Mouse (Mus musculus) neural tube, embryonic 14.5 days (tissue): ENCODE results near the gene Slc4a2. TPM values are rescaled to one million over a fixed set of nuclear protein-coding genes. Genes with fewer than 3 reads are reported as not detected.

Experiments
- ATAC-seq: fragments of 200-750 bp; cut with Nextera tagmentation; 2 replicates; pipeline ENCODE4 v1.8.0; 2017; ENCODE audit warnings: low read depth, mild to moderate bottlenecking, moderate TSS enrichment, moderate library complexity
- H3K27ac ChIP-seq: fragments of 300-500 bp; sonication (generic); 2 replicates; pipeline ENCODE4 v1.5.1; 2014; ENCODE audit warnings: low read depth, mild to moderate bottlenecking, control low read depth, low read length, moderate library complexity, mixed read lengths
- H3K27me3 ChIP-seq: fragments of 300-500 bp; sonication (generic); 2 replicates; pipeline ENCODE4 v1.6.1; 2014; ENCODE audit warnings: low read length; ENCODE audit not compliant: control insufficient read depth, insufficient read depth
- H3K36me3 ChIP-seq: fragments of 300-500 bp; sonication (generic); 2 replicates; pipeline ENCODE4 v1.6.1; 2014; ENCODE audit warnings: low read length, mixed read lengths; ENCODE audit not compliant: control insufficient read depth, insufficient read depth
- H3K4me1 ChIP-seq: fragments of 300-500 bp; sonication (generic); 2 replicates; pipeline ENCODE4 v1.6.1; 2014; ENCODE audit warnings: low read length; ENCODE audit not compliant: control insufficient read depth, insufficient read depth
- H3K4me2 ChIP-seq: fragments of 300-500 bp; sonication (generic); 2 replicates; pipeline ENCODE4 v1.6.1; 2014; ENCODE audit warnings: mild to moderate bottlenecking, low read depth, low read length, control low read depth
- H3K4me3 ChIP-seq: fragments of 300-500 bp; sonication (generic); 2 replicates; pipeline ENCODE4 v1.5.1; 2014; ENCODE audit warnings: low read depth, low read length, control low read depth, mixed read lengths
- H3K9ac ChIP-seq: fragments of 300-500 bp; sonication (generic); replicated peaks from 2 replicates; pipeline ENCODE4 v1.6.1; 2014; ENCODE audit warnings: low read depth, mild to moderate bottlenecking, control low read depth, low read length, mixed read lengths
- H3K9me3 ChIP-seq: fragments of 300-500 bp; sonication (generic); 2 replicates; pipeline ENCODE4 v1.6.1; 2016; ENCODE audit warnings: low read length; ENCODE audit not compliant: control insufficient read depth
- WGBS: fragments of 180-500 bp; shearing (Covaris S2); extraction: QIAGEN DNeasy Blood & Tissue Kit; methylation state at CpG from one replicate; pipeline ENCODE4 v1.1.7; 2014; 5-methylcytosine and 5-hydroxymethylcytosine counted together
- polyA plus RNA-seq: library from polyadenylated mRNA; unstranded; fragments of >200 nt; fragmentation: Nextera tagmentation; extraction: Ambion mirVana; gene quantifications from 2 replicates; pipeline ENCODE4 v1.2.1, GENCODE M21; 2014

Gene Slc4a2
- polyA plus RNA-seq, 1 experiment from 2014 or later: 11.2 TPM

GRCm38 (mm10) chr5:24446630-24447029, 23.0 kb downstream of the Slc4a2 start:
- Histone ChIP-seq H3K4me3 (no peak overlapping the region), H3K27me3 (no peaks in the 10 kb centered on the region; the same call in 1 of the 2 replicates), H3K4me2 (peak overlapping the region; percentile 92; the same call in 1 of the 2 replicates), H3K9me3 (no peaks in the 10 kb centered on the region), H3K27ac (no peak overlapping the region), H3K4me1 (peaks cover 22% of the 10 kb centered on the region), H3K9ac (no peak overlapping the region), H3K36me3 (no peaks in the 10 kb centered on the region; the same call in 1 of the 2 replicates)
- 93% methylated on average over 7 of the region's 7 CpGs for WGBS
- ATAC-seq: no peak

DNA sequence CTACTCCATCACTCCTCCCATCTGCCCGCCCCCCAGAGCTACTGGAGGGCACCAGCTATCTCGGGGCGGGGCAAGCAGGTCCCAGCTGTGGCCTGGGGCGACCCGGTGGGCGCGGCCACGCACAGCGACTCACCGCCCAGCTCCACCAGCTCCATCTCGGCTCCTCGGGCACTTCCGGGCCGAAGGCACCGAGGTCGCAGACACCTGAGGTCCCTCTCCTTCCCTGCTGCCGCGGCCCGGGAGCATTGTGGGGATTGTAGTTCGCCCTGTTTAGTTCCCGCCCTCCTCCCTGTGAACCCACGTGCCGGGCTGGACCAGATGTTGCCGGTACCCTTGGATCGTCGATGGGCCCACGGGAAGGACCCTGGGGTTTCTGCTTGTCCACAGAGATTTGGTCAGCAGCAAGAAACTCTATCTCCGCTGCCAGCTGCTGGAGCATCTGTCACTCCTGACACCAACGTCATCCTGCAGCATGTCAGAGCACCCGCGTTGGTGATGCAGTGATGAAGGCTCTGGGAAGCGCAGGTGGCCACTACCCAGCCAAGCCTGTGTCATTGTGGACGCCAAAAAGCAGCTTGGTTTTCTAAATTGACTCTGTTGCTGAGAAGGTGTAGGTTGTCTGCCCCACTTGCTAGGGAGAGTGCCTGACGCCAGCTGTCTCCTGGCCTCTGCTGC, 24.1 kb downstream of the Slc4a2 start, which contains the start of gene Tmub1:
Tmub1 (minus strand) TSS at position 231 of the 675 bp plus-strand sequence.
- no peaks in the 10 kb centered on the region for H3K9me3 ChIP-seq
- peak; percentile 52 for ATAC-seq
- H3K36me3 ChIP-seq: no peaks in the 10 kb centered on the region; the same call in 1 of the 2 replicates
- no peaks in the 10 kb centered on the region; the same call in 1 of the 2 replicates for H3K27me3 ChIP-seq
- peak within 1 kb of the TSS; percentile 64 for H3K4me3 ChIP-seq
- 1% methylated on average over 32 of the region's 34 CpGs for WGBS
- peak within 1 kb of the TSS; percentile 92 for H3K4me2 ChIP-seq
- H3K9ac ChIP-seq: peak within 1 kb of the TSS; percentile 63
- H3K27ac ChIP-seq: 0 out of 2 replicates have a peak within 1 kb of the TSS, but pooled peaks have one; percentile 22
- peaks cover 22% of the 10 kb centered on the region for H3K4me1 ChIP-seq

DNA sequence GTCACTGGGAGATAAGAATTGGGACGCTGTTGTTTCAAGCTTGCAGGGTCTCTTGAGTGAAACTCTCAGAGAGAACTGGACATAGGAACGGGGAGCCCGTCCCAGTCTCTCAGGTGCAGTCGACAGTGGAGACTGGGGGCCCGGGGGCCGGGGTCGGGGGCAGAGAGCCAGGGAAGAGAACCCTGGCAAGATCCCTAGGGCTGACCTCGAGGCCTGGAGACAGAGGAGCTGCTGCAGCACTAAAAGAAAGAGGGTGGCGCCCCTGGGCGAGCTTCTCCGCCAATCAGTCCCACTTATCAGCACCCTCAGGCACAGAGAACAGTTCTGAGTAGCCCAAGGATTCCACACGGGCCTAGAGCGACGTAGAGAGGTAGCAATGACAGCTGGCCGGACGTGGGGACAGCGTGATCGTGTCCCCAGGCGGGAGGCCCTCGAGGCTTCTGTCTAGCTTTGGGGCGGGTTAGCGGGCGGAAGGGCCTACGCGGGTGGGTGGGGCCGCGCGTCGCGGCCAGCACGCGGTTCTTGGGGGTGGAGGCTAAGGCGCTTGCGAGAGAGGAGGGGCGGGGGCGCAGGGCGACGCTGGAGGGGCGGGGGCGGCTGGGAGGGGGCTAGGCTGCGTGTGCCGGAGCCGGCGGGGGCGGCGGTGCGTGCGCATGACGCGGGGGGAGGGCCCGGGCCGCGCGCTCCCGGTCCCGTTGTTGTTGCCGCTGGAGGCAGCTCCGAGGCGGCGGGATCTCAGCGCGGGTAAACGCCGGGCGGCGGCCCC, 27.8 kb downstream of the Slc4a2 start:
- ATAC-seq: peak; percentile 72
- 3% methylated on average over 30 of the region's 66 CpGs for WGBS
- no peaks in the 10 kb centered on the region; the same call in 1 of the 2 replicates for H3K27me3 ChIP-seq
- H3K9me3 ChIP-seq: no peaks in the 10 kb centered on the region
- peaks cover 39% of the 10 kb centered on the region for H3K4me1 ChIP-seq
- peak overlapping the region; percentile 96 for H3K9ac ChIP-seq
- H3K36me3 ChIP-seq: no peaks in the 10 kb centered on the region
- H3K4me2 ChIP-seq: peak overlapping the region; percentile 95
- peak overlapping the region; percentile 91 for H3K4me3 ChIP-seq
- peak overlapping the region; percentile 96 for H3K27ac ChIP-seq

DNA sequence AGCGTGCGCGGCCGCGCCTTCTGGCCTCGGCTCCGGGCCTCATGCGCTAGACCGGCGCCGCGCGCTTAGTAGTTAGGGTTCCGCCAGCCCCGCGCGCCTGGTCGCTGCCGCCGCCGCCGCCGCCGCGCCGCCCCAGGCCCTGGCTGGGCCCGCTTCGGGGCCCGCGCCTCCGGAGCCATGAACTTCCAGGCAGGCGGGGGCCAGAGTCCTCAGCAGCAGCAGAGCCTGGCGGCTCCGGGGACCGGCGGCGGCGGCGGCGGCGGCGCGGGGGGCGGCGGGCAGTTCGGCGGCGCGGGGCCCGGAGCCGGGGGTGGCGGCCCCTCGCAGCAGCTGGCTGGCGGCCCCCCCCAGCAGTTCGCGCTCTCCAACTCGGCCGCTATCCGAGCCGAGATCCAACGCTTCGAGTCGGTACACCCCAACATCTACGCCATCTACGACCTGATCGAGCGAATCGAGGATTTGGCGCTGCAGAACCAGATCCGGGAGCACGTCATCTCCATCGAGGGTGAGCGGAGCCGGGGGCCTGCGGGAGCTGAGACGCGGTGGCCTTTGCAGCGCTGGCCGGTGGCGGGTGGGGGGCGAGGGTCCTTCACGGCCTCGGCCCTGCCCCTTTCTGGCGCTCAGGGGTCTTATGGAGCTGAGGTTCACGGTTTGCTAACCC, 28.5 kb downstream of the Slc4a2 start, which contains the start of gene Agap3:
Agap3 (plus strand) TSS at position 148 of the 661 bp plus-strand sequence.
- Histone ChIP-seq H3K4me2 (peak within 1 kb of the TSS; percentile 95), H3K4me3 (peak within 1 kb of the TSS; percentile 91), H3K9me3 (no peaks in the 10 kb centered on the region), H3K27me3 (no peaks in the 10 kb centered on the region; the same call in 1 of the 2 replicates), H3K27ac (peak within 1 kb of the TSS; percentile 96), H3K9ac (peak within 1 kb of the TSS; percentile 96), H3K36me3 (no peaks in the 10 kb centered on the region), H3K4me1 (peaks cover 39% of the 10 kb centered on the region)
- ATAC-seq: peak; percentile 35
- 0% methylated on average over 57 of the region's 85 CpGs for WGBS

- Histone ChIP-seq H3K36me3 (no peaks in the 10 kb centered on the region), H3K27me3 (no peaks in the 10 kb centered on the region; the same call in 1 of the 2 replicates), H3K4me3 (peak overlapping the region; percentile 91), H3K27ac (peak overlapping the region; percentile 96), H3K4me2 (peak overlapping the region; percentile 95), H3K9me3 (no peaks in the 10 kb centered on the region), H3K9ac (peak overlapping the region; percentile 96), H3K4me1 (peaks cover 39% of the 10 kb centered on the region)
- WGBS: under 1% methylated on average over 29 of the region's 29 CpGs
- peak; percentile 15; the same call in 1 of the 2 replicates for ATAC-seq
Observed at GRCm38 (mm10) chr5:24452691-24453233, 29.1 kb downstream of the Slc4a2 start.

- peak overlapping the region; percentile 96 for H3K9ac ChIP-seq
- H3K4me2 ChIP-seq: peak overlapping the region; percentile 95
- H3K9me3 ChIP-seq: no peaks in the 10 kb centered on the region
- WGBS: under 1% methylated on average over 5 of the region's 5 CpGs
- ATAC-seq: 0 out of 2 replicates have a peak, but pooled peaks have one; percentile 0
- H3K27ac ChIP-seq: peak overlapping the region; percentile 96
- H3K36me3 ChIP-seq: no peaks in the 10 kb centered on the region
- no peaks in the 10 kb centered on the region; the same call in 1 of the 2 replicates for H3K27me3 ChIP-seq
- peak overlapping the region; percentile 91 for H3K4me3 ChIP-seq
- peaks cover 36% of the 10 kb centered on the region for H3K4me1 ChIP-seq
Observed at GRCm38 (mm10) chr5:24453283-24453984, 29.8 kb downstream of the Slc4a2 start.

GRCm38 (mm10) chr5:24453985-24454303, 30.3 kb downstream of the Slc4a2 start:
- no peaks in the 10 kb centered on the region for H3K36me3 ChIP-seq
- 0 out of 2 replicates have a peak overlapping the region, but pooled peaks have one; percentile 16 for H3K27ac ChIP-seq
- H3K9ac ChIP-seq: 0 out of 2 replicates have a peak overlapping the region, but pooled peaks have one; percentile 37
- no peaks in the 10 kb centered on the region for H3K9me3 ChIP-seq
- H3K27me3 ChIP-seq: no peaks in the 10 kb centered on the region; the same call in 1 of the 2 replicates
- no peak for ATAC-seq
- H3K4me1 ChIP-seq: peaks cover 36% of the 10 kb centered on the region
- peak overlapping the region; percentile 91 for H3K4me3 ChIP-seq
- peak overlapping the region; percentile 95 for H3K4me2 ChIP-seq
- WGBS: 18% methylated on average over 2 of the region's 2 CpGs

DNA sequence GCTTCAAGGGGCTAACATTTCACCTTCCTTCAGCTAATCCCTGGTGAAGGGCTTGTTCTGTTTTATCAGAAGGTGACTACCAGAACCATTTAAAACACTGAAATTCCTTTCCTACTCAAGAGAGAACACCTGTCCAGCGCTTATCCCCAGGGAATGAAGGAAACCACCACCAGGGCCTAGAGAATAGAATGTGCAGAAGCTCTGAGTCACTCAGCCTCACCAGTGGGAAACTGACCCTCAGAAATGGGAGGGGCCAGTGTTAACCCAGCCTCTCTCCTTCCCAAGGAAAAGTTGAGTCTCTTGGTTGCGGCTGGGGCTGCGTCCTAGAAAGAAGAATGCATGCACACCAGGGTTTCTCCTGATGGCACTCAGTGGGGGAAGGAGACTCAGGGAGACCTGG, 31.4 kb downstream of the Slc4a2 start:
- Histone ChIP-seq H3K9ac (peak overlapping the region; percentile 25), H3K27me3 (no peaks in the 10 kb centered on the region; the same call in 1 of the 2 replicates), H3K36me3 (no peaks in the 10 kb centered on the region), H3K4me1 (peaks cover 36% of the 10 kb centered on the region), H3K4me2 (peak overlapping the region; percentile 95), H3K4me3 (0 out of 2 replicates have a peak overlapping the region, but pooled peaks have one; percentile 1), H3K27ac (no peak overlapping the region), H3K9me3 (no peaks in the 10 kb centered on the region)
- WGBS: 53% methylated on average over 3 of the region's 3 CpGs
- ATAC-seq: no peak
